Mouse (Mus musculus) midbrain, embryonic 12.5 days (tissue): ENCODE data around the gene St3gal3. TPM values are rescaled to one million over a fixed set of nuclear protein-coding genes. Genes with fewer than 3 reads are reported as not detected.

Experiments used
- ATAC-seq: fragments of 200-750 bp; cut with Nextera tagmentation; 2 replicates; pipeline ENCODE4 v1.8.0; 2017; ENCODE audit warnings: low read depth, moderate TSS enrichment, moderate library complexity; ENCODE audit not compliant: low FRiP score
- H3K27ac ChIP-seq: fragments of 300-500 bp; sonication (generic); replicated peaks from 2 replicates; pipeline ENCODE4 v1.5.1; 2016; ENCODE audit warnings: mild to moderate bottlenecking
- H3K27me3 ChIP-seq: fragments of 300-500 bp; sonication (generic); 2 replicates; pipeline ENCODE4 v1.6.1; 2016; ENCODE audit warnings: mild to moderate bottlenecking
- H3K36me3 ChIP-seq: fragments of 300-500 bp; sonication (generic); 2 replicates; pipeline ENCODE4 v1.6.1; 2016
- H3K4me1 ChIP-seq: fragments of 300-500 bp; sonication (generic); 2 replicates; pipeline ENCODE4 v1.6.1; 2016
- H3K4me2 ChIP-seq: fragments of 300-500 bp; sonication (generic); replicated peaks from 2 replicates; pipeline ENCODE4 v1.6.1; 2016; ENCODE audit warnings: mild to moderate bottlenecking, moderate library complexity
- H3K4me3 ChIP-seq: fragments of 300-500 bp; sonication (generic); 2 replicates; pipeline ENCODE4 v1.5.1; 2016; ENCODE audit warnings: mild to moderate bottlenecking
- H3K9ac ChIP-seq: fragments of 300-500 bp; sonication (generic); replicated peaks from 2 replicates; pipeline ENCODE4 v1.6.1; 2016; ENCODE audit warnings: mild to moderate bottlenecking, moderate library complexity
- H3K9me3 ChIP-seq: fragments of 300-500 bp; sonication (generic); 2 replicates; pipeline ENCODE4 v1.6.1; 2016; ENCODE audit warnings: mild to moderate bottlenecking
- WGBS: fragments of 180-500 bp; shearing (Covaris S2); methylation state at CpG from one replicate; pipeline ENCODE4 v1.1.7; 2016; 5-methylcytosine and 5-hydroxymethylcytosine counted together
- polyA plus RNA-seq: library from polyadenylated mRNA; unstranded; fragments of >200 nt; fragmentation: Nextera tagmentation; extraction: Ambion mirVana; gene quantifications from 2 replicates; pipeline ENCODE4 v1.2.1, GENCODE M21; 2016

St3gal3 gene
- polyA plus RNA-seq, 1 experiment from 2014 or later: 10.9 TPM

GRCm38 (mm10) chr4:118150804-118151203 lies 16.1 kb upstream of the St3gal3 start:
- ATAC-seq: no peak
- no peaks in the 10 kb centered on the region for H3K4me1 ChIP-seq
- H3K36me3 ChIP-seq: peaks cover 99% of the 10 kb centered on the region
- WGBS: 93% methylated on average over 7 of the region's 7 CpGs
- no peak overlapping the region for H3K4me3 ChIP-seq
- no peak overlapping the region for H3K9ac ChIP-seq
- H3K27me3 ChIP-seq: no peaks in the 10 kb centered on the region
- no peaks in the 10 kb centered on the region for H3K9me3 ChIP-seq
- no peak overlapping the region for H3K27ac ChIP-seq
- no peak overlapping the region for H3K4me2 ChIP-seq

- Histone ChIP-seq H3K27me3 (no peaks in the 10 kb centered on the region), H3K4me2 (no peak overlapping the region), H3K36me3 (peaks cover 99% of the 10 kb centered on the region), H3K27ac (no peak overlapping the region), H3K4me1 (no peaks in the 10 kb centered on the region), H3K9ac (no peak overlapping the region), H3K9me3 (no peaks in the 10 kb centered on the region), H3K4me3 (no peak overlapping the region)
- ATAC-seq: no peak
- WGBS: 91% methylated on average over 14 of the region's 14 CpGs
These were observed 15.4 kb upstream of the St3gal3 start for GRCm38 (mm10) chr4:118149956-118150680.

GRCm38 (mm10) chr4:118149055-118149576 lies 14.4 kb upstream of the St3gal3 start:
- WGBS: 87% methylated on average over 10 of the region's 10 CpGs

GRCm38 (mm10) chr4:118148317-118148687 lies 13.6 kb upstream of the St3gal3 start:
- no peak overlapping the region for H3K9ac ChIP-seq
- H3K4me1 ChIP-seq: no peaks in the 10 kb centered on the region
- no peak overlapping the region for H3K4me3 ChIP-seq
- no peak overlapping the region for H3K4me2 ChIP-seq
- H3K36me3 ChIP-seq: peaks cover 100% of the 10 kb centered on the region
- no peaks in the 10 kb centered on the region for H3K9me3 ChIP-seq
- no peak overlapping the region for H3K27ac ChIP-seq
- no peak for ATAC-seq
- 89% methylated on average over 10 of the region's 10 CpGs for WGBS
- no peaks in the 10 kb centered on the region for H3K27me3 ChIP-seq

More at GRCm38 (mm10) chr4:118149055-118149576, 14.4 kb upstream of the St3gal3 start:
- no peak for ATAC-seq
- H3K36me3 ChIP-seq: peaks cover 100% of the 10 kb centered on the region
- H3K27me3 ChIP-seq: no peaks in the 10 kb centered on the region
- H3K4me1 ChIP-seq: no peaks in the 10 kb centered on the region
- no peaks in the 10 kb centered on the region for H3K9me3 ChIP-seq
- H3K4me3 ChIP-seq: no peak overlapping the region
- H3K9ac ChIP-seq: no peak overlapping the region
- no peak overlapping the region for H3K27ac ChIP-seq
- no peak overlapping the region for H3K4me2 ChIP-seq

- H3K36me3 ChIP-seq: peaks cover 100% of the 10 kb centered on the region
- no peak overlapping the region for H3K4me2 ChIP-seq
- WGBS: 94% methylated on average over 19 of the region's 19 CpGs
- no peaks in the 10 kb centered on the region for H3K4me1 ChIP-seq
- H3K9ac ChIP-seq: no peak overlapping the region
- no peaks in the 10 kb centered on the region for H3K27me3 ChIP-seq
- H3K27ac ChIP-seq: no peak overlapping the region
- no peak for ATAC-seq
- H3K9me3 ChIP-seq: no peaks in the 10 kb centered on the region
- H3K4me3 ChIP-seq: no peak overlapping the region
These were observed 13.0 kb upstream of the St3gal3 start for GRCm38 (mm10) chr4:118147547-118148316.

GRCm38 (mm10) chr4:118147090-118147489 lies 12.4 kb upstream of the St3gal3 start:
- no peaks in the 10 kb centered on the region for H3K27me3 ChIP-seq
- H3K4me2 ChIP-seq: no peak overlapping the region
- no peak overlapping the region for H3K4me3 ChIP-seq
- H3K27ac ChIP-seq: no peak overlapping the region
- peaks cover 100% of the 10 kb centered on the region for H3K36me3 ChIP-seq
- H3K9ac ChIP-seq: no peak overlapping the region
- 93% methylated on average over 10 of the region's 10 CpGs for whole genome bisulfite sequencing
- no peaks in the 10 kb centered on the region for H3K4me1 ChIP-seq
- ATAC-seq: no peak
- no peaks in the 10 kb centered on the region for H3K9me3 ChIP-seq

- no peak for ATAC-seq
- Histone ChIP-seq H3K27ac (no peak overlapping the region), H3K9ac (no peak overlapping the region), H3K36me3 (peaks cover 96% of the 10 kb centered on the region), H3K4me2 (no peak overlapping the region), H3K9me3 (no peaks in the 10 kb centered on the region), H3K4me1 (no peaks in the 10 kb centered on the region), H3K4me3 (no peak overlapping the region), H3K27me3 (no peaks in the 10 kb centered on the region)
- WGBS: 93% methylated on average over 9 of the region's 9 CpGs
These were observed 9.6 kb upstream of the St3gal3 start for GRCm38 (mm10) chr4:118144324-118144723.

GRCm38 (mm10) chr4:118143679-118144078 lies 9.0 kb upstream of the St3gal3 start:
- H3K9ac ChIP-seq: no peak overlapping the region
- H3K36me3 ChIP-seq: peaks cover 96% of the 10 kb centered on the region
- H3K4me2 ChIP-seq: no peak overlapping the region
- H3K27ac ChIP-seq: no peak overlapping the region
- 94% methylated on average over 7 of the region's 7 CpGs for WGBS
- no peaks in the 10 kb centered on the region for H3K27me3 ChIP-seq
- no peaks in the 10 kb centered on the region for H3K9me3 ChIP-seq
- no peak for ATAC-seq
- H3K4me1 ChIP-seq: no peaks in the 10 kb centered on the region
- no peak overlapping the region for H3K4me3 ChIP-seq

- 96% methylated on average over 5 of the region's 5 CpGs for WGBS
- no peak overlapping the region for H3K4me2 ChIP-seq
- no peak for ATAC-seq
- peaks cover 96% of the 10 kb centered on the region for H3K36me3 ChIP-seq
- no peaks in the 10 kb centered on the region for H3K9me3 ChIP-seq
- H3K27ac ChIP-seq: no peak overlapping the region
- no peak overlapping the region for H3K9ac ChIP-seq
- H3K27me3 ChIP-seq: no peaks in the 10 kb centered on the region
- no peak overlapping the region for H3K4me3 ChIP-seq
- no peaks in the 10 kb centered on the region for H3K4me1 ChIP-seq
These were observed 6.8 kb upstream of the St3gal3 start for GRCm38 (mm10) chr4:118141511-118141910.

- Histone ChIP-seq H3K27me3 (no peaks in the 10 kb centered on the region), H3K36me3 (peaks cover 77% of the 10 kb centered on the region), H3K9me3 (no peaks in the 10 kb centered on the region), H3K27ac (no peak overlapping the region), H3K4me3 (no peak overlapping the region), H3K4me1 (peaks cover 8% of the 10 kb centered on the region), H3K4me2 (no peak overlapping the region), H3K9ac (no peak overlapping the region)
- 89% methylated on average over 5 of the region's 5 CpGs for WGBS
- ATAC-seq: no peak
These were observed 4.2 kb upstream of the St3gal3 start for GRCm38 (mm10) chr4:118138891-118139290.

- H3K4me2 ChIP-seq: no peak overlapping the region
- H3K27ac ChIP-seq: no peak overlapping the region
- 90% methylated on average over 16 of the region's 16 CpGs for WGBS
- no peak for ATAC-seq
- no peak overlapping the region for H3K9ac ChIP-seq
- peaks cover 67% of the 10 kb centered on the region for H3K36me3 ChIP-seq
- H3K4me3 ChIP-seq: no peak overlapping the region
- H3K9me3 ChIP-seq: no peaks in the 10 kb centered on the region
- peaks cover 17% of the 10 kb centered on the region for H3K4me1 ChIP-seq
- H3K27me3 ChIP-seq: no peaks in the 10 kb centered on the region
These were observed 3.1 kb upstream of the St3gal3 start for GRCm38 (mm10) chr4:118137857-118138256.

GRCm38 (mm10) chr4:118137311-118137710 lies 2.6 kb upstream of the St3gal3 start:
- peaks cover 61% of the 10 kb centered on the region for H3K36me3 ChIP-seq
- H3K27ac ChIP-seq: no peak overlapping the region
- no peaks in the 10 kb centered on the region for H3K9me3 ChIP-seq
- no peak for ATAC-seq
- no peaks in the 10 kb centered on the region for H3K27me3 ChIP-seq
- WGBS: 94% methylated on average over 10 of the region's 10 CpGs
- no peak overlapping the region for H3K9ac ChIP-seq
- H3K4me2 ChIP-seq: no peak overlapping the region
- no peak overlapping the region for H3K4me3 ChIP-seq
- peaks cover 17% of the 10 kb centered on the region for H3K4me1 ChIP-seq
